Mouse (Mus musculus) midbrain, embryonic 14.5 days (tissue): ENCODE measurements at regions not wholly inside any gene's neighbourhood (a gene's known extent, or its start where the extent isn't known, plus 50 kb on each side); places are given as distances from the start of the nearest gene placed in this dataset.

Experiments
- ATAC-seq: fragments of 200-750 bp; cut with Nextera tagmentation; 2 replicates; pipeline ENCODE4 v1.8.0; 2017; ENCODE audit warnings: moderate number of reproducible peaks, moderate library complexity; ENCODE audit not compliant: low FRiP score, low TSS enrichment
- DNase-seq: peaks from one replicate; pipeline ENCODE4 v3.0.0-alpha.2; 2015
- H3K27ac ChIP-seq: fragments of 300-500 bp; sonication (generic); replicated peaks from 2 replicates; pipeline ENCODE4 v1.5.1; 2014; ENCODE audit warnings: mild to moderate bottlenecking, low read depth, low read length, moderate library complexity
- H3K27me3 ChIP-seq: fragments of 300-500 bp; sonication (generic); 2 replicates; pipeline ENCODE4 v1.6.1; 2014; ENCODE audit warnings: low read length, control low read depth, mixed read lengths; ENCODE audit not compliant: control insufficient read depth, insufficient read depth
- H3K36me3 ChIP-seq: fragments of 300-500 bp; sonication (generic); 2 replicates; pipeline ENCODE4 v1.6.1; 2014; ENCODE audit warnings: low read length, control low read depth; ENCODE audit not compliant: control insufficient read depth, insufficient read depth
- H3K4me1 ChIP-seq: fragments of 300-500 bp; sonication (generic); 2 replicates; pipeline ENCODE4 v1.6.1; 2014; ENCODE audit warnings: mild to moderate bottlenecking, antibody characterized with exemption, low read length, control low read depth; ENCODE audit not compliant: control insufficient read depth, insufficient read depth
- H3K4me2 ChIP-seq: fragments of 300-500 bp; sonication (generic); 2 replicates; pipeline ENCODE4 v1.6.1; 2014; ENCODE audit warnings: mild to moderate bottlenecking, low read length, moderate library complexity
- H3K4me3 ChIP-seq: fragments of 300-500 bp; sonication (generic); replicated peaks from 2 replicates; pipeline ENCODE4 v1.5.1; 2014; ENCODE audit warnings: low read depth, low read length
- H3K9ac ChIP-seq: fragments of 300-500 bp; sonication (generic); replicated peaks from 2 replicates; pipeline ENCODE4 v1.6.1; 2014; ENCODE audit warnings: mild to moderate bottlenecking, low read length, moderate library complexity
- H3K9me3 ChIP-seq: fragments of 300-500 bp; sonication (generic); 2 replicates; pipeline ENCODE4 v1.6.1; 2016; ENCODE audit warnings: low read length, control low read depth, mixed read lengths; ENCODE audit not compliant: control insufficient read depth
- WGBS: fragments of 180-500 bp; shearing (Covaris S2); extraction: QIAGEN DNeasy Blood & Tissue Kit; methylation state at CpG from one replicate; pipeline ENCODE4 v1.1.7; 2014; 5-methylcytosine and 5-hydroxymethylcytosine counted together

DNA sequence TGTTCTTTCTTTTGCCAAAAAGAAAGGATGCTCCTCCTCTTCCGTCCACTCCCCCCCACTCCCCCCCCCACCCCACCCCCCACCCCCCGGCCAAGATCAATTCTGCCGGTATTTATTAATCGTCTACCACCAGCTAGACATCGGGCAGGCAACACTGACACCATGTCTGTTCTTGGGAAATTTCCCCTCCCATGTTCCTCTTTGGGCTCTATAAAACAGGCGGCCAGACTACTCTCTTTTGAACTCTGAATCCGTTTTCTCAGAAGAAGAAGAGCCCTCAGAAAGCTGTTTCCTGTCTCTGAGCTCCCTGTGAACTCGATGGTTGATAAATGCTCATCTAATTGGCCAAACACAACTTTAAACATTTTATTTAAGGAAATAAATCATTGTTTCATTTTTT is 179.5 kb upstream of the Runx1 start:
- no peaks in the 10 kb centered on the region for H3K36me3 ChIP-seq
- H3K4me1 ChIP-seq, result peaks cover 11% of the 10 kb centered on the region
- DNase-seq (no peak), ATAC-seq (no peak)
- 13% methylated on average over 8 of the region's 8 CpGs for WGBS
- H3K4me3 ChIP-seq, result no peak overlapping the region
- no peak overlapping the region for H3K4me2 ChIP-seq
- no peaks in the 10 kb centered on the region for H3K9me3 ChIP-seq
- no peak overlapping the region for H3K27ac ChIP-seq
- H3K27me3 ChIP-seq, result 0 out of 2 replicates have a peak, but pooled peaks cover 3% of the 10 kb centered on the region
- H3K9ac ChIP-seq, result no peak overlapping the region

DNA sequence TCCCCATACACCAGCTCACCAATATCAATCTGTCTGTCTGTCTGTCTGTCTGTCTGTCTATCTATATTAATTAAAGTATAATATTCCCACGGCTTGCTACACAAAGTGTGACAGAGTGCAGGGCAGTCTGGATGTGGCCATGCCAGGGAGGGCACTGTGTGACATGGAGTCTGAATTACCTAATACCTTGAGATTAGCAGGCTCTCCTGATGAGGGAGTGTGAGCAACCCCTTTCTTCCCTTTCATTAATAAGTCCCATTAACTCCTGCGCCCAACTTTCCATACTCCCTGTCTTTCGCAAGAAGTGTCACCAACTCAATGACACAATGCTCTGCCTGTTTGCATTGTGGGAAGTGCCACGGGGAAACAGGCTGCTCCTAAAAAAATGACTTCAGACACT is 177.9 kb upstream of the Runx1 start:
- H3K9me3 ChIP-seq, result no peaks in the 10 kb centered on the region
- no peak for DNase-seq
- 88% methylated on average over 4 of the region's 4 CpGs for whole genome bisulfite sequencing
- ATAC-seq, result no peak
- H3K9ac ChIP-seq, result no peak overlapping the region
- H3K4me3 ChIP-seq, result no peak overlapping the region
- peaks cover 11% of the 10 kb centered on the region for H3K4me1 ChIP-seq
- no peaks in the 10 kb centered on the region for H3K36me3 ChIP-seq
- H3K27ac ChIP-seq, result no peak overlapping the region
- H3K27me3 ChIP-seq, result 0 out of 2 replicates have a peak, but pooled peaks cover 3% of the 10 kb centered on the region
- H3K4me2 ChIP-seq, result no peak overlapping the region

DNA sequence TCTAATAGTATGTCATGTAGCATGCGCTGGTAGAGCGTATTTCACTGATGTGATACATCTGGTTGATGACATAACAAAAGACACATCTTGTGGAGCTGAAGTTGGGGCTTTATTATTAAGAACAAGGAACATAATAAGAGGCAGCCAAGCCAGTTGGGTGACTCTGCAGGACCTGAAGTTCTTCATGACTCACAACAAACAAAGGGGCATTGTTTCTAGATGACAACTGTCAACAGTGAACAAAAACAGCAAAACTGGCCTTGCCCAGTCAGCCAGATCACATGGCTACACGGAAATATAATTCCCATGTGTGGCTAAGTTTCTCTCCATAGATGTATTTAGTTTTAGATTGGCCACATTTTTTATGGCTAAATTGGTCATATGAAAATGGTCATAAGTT is 172.7 kb upstream of the Runx1 start:
- no peaks in the 10 kb centered on the region for H3K27me3 ChIP-seq
- H3K9ac ChIP-seq, result no peak overlapping the region
- H3K4me1 ChIP-seq, result no peaks in the 10 kb centered on the region
- H3K9me3 ChIP-seq, result no peaks in the 10 kb centered on the region
- WGBS, result 91% methylated on average over 3 of the region's 3 CpGs
- H3K4me3 ChIP-seq, result no peak overlapping the region
- DNase-seq (no peak), ATAC-seq (no peak)
- no peak overlapping the region for H3K4me2 ChIP-seq
- no peaks in the 10 kb centered on the region for H3K36me3 ChIP-seq
- no peak overlapping the region for H3K27ac ChIP-seq

DNA sequence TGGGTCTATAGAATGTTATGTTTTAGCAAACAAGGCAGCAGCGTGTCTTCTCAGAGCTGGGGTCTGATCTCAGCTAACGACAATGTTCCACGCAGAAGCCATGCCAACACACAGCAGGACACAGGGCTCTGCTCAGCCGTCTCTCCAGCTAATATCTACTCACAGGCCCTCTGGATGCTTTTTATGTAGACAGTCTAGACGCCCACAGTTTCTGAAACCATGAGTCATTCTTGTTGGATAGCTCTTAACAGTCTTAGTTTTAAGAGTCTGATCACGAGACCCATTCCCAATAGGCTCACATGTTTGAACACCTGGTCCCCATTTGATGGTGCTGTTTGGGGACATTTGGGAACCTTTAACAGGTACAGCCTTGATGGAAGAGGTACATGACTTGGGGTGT is 171.7 kb upstream of the Runx1 start:
- Histone ChIP-seq H3K9me3 (no peaks in the 10 kb centered on the region), H3K27me3 (no peaks in the 10 kb centered on the region), H3K27ac (no peak overlapping the region), H3K9ac (no peak overlapping the region), H3K4me1 (no peaks in the 10 kb centered on the region), H3K36me3 (no peaks in the 10 kb centered on the region), H3K4me2 (no peak overlapping the region), H3K4me3 (no peak overlapping the region)
- DNase-seq (no peak), ATAC-seq (no peak)
- WGBS, result 88% methylated on average over 6 of the region's 6 CpGs

DNA sequence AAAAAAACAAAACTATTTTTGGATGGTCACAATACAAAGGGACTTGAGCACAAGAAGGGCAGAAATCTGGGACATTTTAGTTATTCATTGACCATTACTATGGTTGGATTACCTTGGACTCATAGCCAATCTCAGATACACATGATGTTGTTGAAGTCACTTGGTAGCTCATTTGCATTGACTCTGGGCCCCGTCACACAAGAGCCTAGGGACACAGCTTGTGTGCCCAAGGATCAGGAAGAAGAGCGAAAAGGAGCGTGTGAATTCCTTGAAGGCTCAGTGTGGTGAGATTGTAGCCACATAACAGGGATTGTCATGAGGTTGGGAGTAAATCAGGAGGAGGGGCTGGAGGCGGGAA is 170.0 kb upstream of the Runx1 start:
- DNase-seq, result no peak
- H3K4me3 ChIP-seq, result no peak overlapping the region
- WGBS, result 92% methylated on average over 4 of the region's 4 CpGs

DNA sequence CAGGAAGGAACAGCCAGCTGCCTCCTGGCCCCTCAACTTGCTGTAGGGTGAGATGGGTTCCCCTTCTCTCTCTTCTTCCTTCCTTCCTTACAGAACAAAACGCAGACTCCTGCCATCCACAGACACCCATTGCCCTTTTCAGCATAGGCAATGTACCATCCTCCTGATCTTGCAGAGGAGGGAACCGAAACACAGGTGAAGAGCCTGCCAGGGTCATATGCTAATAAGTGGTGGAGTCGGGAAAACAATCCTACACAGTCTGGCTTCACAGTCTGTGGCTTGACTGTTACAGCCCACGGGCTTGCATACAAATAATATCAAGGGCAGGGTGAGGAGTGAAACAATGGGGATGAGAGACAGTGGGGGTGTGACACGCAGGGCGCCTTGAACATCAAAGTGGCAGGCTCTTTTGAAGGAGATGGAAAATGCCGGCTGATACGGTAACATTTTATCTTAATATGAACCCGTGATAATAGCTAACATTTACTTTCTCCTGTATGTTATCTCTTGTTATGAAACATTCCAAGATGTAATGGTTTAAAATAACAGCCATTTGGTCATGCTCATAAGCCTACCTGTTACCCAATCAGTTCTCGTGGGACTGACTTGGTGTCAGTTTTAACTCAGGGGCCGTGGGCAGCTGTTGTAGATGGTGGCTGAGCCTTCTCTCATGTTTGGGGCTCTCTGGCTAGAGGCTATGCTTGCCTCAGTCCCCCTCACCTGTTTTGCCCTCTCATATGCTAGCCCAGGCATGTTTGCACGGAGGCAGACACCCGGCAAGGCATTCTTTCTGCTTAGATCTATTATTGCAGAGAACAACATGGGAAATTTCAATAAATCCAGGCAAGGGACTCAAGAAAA is 169.4 kb upstream of the Runx1 start:
- Histone ChIP-seq H3K4me3 (no peak overlapping the region), H3K9me3 (no peaks in the 10 kb centered on the region), H3K9ac (no peak overlapping the region), H3K4me2 (no peak overlapping the region), H3K4me1 (no peaks in the 10 kb centered on the region), H3K27me3 (no peaks in the 10 kb centered on the region), H3K36me3 (no peaks in the 10 kb centered on the region), H3K27ac (no peak overlapping the region)
- WGBS, result 77% methylated on average over 13 of the region's 13 CpGs
- ATAC-seq (no peak), DNase-seq (no peak)

More for the DNA sequence above, 170.0 kb upstream of the Runx1 start:
- no peaks in the 10 kb centered on the region for H3K36me3 ChIP-seq
- no peak overlapping the region for H3K4me2 ChIP-seq
- ATAC-seq, result no peak
- H3K9me3 ChIP-seq, result no peaks in the 10 kb centered on the region
- no peak overlapping the region for H3K27ac ChIP-seq
- H3K27me3 ChIP-seq, result no peaks in the 10 kb centered on the region
- H3K4me1 ChIP-seq, result no peaks in the 10 kb centered on the region
- H3K9ac ChIP-seq, result no peak overlapping the region

DNA sequence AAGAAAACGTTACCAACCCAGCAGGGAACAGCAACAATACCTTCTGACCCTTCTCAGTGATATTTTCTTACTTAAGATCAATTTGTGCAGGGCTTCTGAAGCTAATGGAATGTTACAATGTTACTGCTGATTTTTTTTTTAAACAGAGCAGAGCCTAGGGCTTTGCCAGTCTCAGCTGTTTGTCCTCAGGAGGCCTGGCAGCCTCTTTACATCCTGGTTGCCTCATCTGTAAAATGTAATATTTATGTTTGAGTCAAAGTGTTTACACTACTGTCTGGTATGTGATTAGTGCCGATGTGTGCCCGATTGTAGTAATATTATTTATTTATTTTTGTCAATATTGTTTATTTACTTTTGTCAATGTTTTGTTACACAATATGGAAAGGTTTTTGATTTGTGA is 166.9 kb upstream of the Runx1 start:
- Histone ChIP-seq H3K4me1 (no peaks in the 10 kb centered on the region), H3K27ac (no peak overlapping the region), H3K27me3 (no peaks in the 10 kb centered on the region), H3K9ac (no peak overlapping the region), H3K4me2 (no peak overlapping the region), H3K4me3 (no peak overlapping the region), H3K9me3 (no peaks in the 10 kb centered on the region), H3K36me3 (no peaks in the 10 kb centered on the region)
- DNase-seq, result no peak
- no peak for ATAC-seq
- WGBS, result 66% methylated on average over 3 of the region's 3 CpGs

DNA sequence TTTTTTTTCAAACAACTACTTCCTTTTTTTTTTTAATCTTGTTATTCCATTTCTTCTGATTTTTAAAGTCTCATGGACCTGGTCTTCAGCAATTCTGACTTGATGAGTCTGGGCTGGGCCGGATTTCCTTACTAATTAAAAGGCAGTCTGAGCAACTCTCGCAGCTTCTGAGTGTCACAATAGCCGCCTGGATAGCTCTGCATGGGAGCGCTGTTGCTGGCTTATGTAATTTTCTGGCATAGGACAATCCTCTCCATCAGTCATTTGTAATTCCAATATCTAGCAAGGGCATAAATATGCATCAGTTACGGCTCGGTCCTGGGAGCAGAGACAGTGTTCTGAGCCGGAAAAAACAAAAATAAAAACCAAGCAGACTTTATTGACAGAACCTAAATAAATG is 165.5 kb upstream of the Runx1 start:
- ATAC-seq (no peak), DNase-seq (peak; percentile 57)
- H3K4me3 ChIP-seq, result no peak overlapping the region
- H3K4me2 ChIP-seq, result no peak overlapping the region
- H3K36me3 ChIP-seq, result no peaks in the 10 kb centered on the region
- H3K27me3 ChIP-seq, result no peaks in the 10 kb centered on the region
- H3K9ac ChIP-seq, result no peak overlapping the region
- whole genome bisulfite sequencing, result 5% methylated on average over 7 of the region's 7 CpGs
- no peaks in the 10 kb centered on the region for H3K9me3 ChIP-seq
- H3K27ac ChIP-seq, result no peak overlapping the region
- peaks cover 3% of the 10 kb centered on the region; the same call in 1 of the 2 replicates for H3K4me1 ChIP-seq

DNA sequence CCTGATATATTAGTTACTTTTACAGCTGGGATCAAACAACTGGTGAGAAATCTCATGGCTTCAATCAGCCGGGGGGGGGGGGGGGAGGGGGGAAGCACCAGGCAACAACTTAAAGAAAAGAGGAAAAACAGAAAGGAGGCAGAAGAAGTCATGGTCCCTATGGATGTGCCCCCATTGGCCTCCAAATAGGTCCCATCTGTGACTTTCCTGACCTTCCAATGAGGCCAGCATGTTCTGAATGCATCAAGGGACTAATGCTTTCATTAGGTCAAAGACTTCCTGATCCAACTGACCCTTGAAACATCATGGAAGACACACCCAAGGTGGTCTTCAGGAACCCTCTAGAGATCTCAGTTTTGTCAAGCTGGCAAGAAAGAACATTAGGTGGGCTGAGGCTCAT is 162.5 kb upstream of the Runx1 start:
- H3K9ac ChIP-seq, result no peak overlapping the region
- H3K27me3 ChIP-seq, result no peaks in the 10 kb centered on the region
- ATAC-seq, result no peak
- 83% methylated on average over 1 of the region's 1 CpGs for WGBS
- no peaks in the 10 kb centered on the region for H3K9me3 ChIP-seq
- no peak overlapping the region for H3K27ac ChIP-seq
- H3K4me3 ChIP-seq, result no peak overlapping the region
- no peak overlapping the region for H3K4me2 ChIP-seq
- H3K36me3 ChIP-seq, result no peaks in the 10 kb centered on the region
- DNase-seq, result no peak
- H3K4me1 ChIP-seq, result peaks cover 12% of the 10 kb centered on the region; the same call in 1 of the 2 replicates
